Mouse (Mus musculus): Measurements from ENCODE around the gene Tex26. TPM values are rescaled to one million over a fixed set of nuclear protein-coding genes. Genes with fewer than 3 reads are reported as not detected.

The Tex26 gene
- total RNA-seq, 1 experiment, result 0.71 TPM

- Histone ChIP-seq H3K9ac (ENCODE audit: insufficient read depth, low read depth, low read length, poor library complexity, severe bottlenecking) (no peak overlapping the region), H3K9me3 (ENCODE audit: control insufficient read depth, insufficient read depth, low read depth, low read length) (no peaks in the 10 kb centered on the region), H3K27ac (ENCODE audit: insufficient read depth, low read depth, low read length, poor library complexity, severe bottlenecking) (no peak overlapping the region), H3K4me3 (ENCODE audit: insufficient read depth in 1 of 2, low read depth in 1 of 2, low read length in 2 of 2, poor library complexity in 1 of 2, severe bottlenecking in 1 of 2) (no peak overlapping the region), H3K4me1 (ENCODE audit: control insufficient read depth in 2 of 2, insufficient read depth in 2 of 2, low read length in 2 of 2, poor library complexity in 1 of 2) (no peaks in the 10 kb centered on the region), H3K36me3 (ENCODE audit: control insufficient read depth, insufficient read depth, low read length, poor library complexity, severe bottlenecking) (no peaks in the 10 kb centered on the region)
- in situ Hi-C loops (cut with MboI; ENCODE audit: low sequenced_read_pairs in 2 of 2, unreplicated experiment in 2 of 2), result no loop called here
- no peak for TF ChIP-seq MAFK (IDR thresholded peaks at IDR 0.05; ENCODE audit: insufficient read depth, low read depth, low read length)
- TF ChIP-seq CHD2 (IDR thresholded peaks at IDR 0.05; ENCODE audit: low read depth, low read length), result no peak
- TF ChIP-seq ZC3H11A (IDR thresholded peaks at IDR 0.05; ENCODE audit: borderline replicate concordance, low read depth, low read length), result no peak
- TF ChIP-seq HCFC1 (IDR thresholded peaks at IDR 0.05; ENCODE audit: borderline replicate concordance, insufficient read depth, low read length), result no peak
- TF ChIP-seq ZNF384 (IDR thresholded peaks at IDR 0.05; ENCODE audit: low read depth, low read length), result no peak
- DNase-seq (ENCODE audit: low read depth, low spot score), result no peak
Measured at GRCm38 (mm10) chr5:149495655-149496054, 56.2 kb downstream of the Tex26 start.

- no peak overlapping the region for H3K9ac ChIP-seq (ENCODE audit: insufficient read depth, low read depth, low read length, poor library complexity, severe bottlenecking)
- H3K27ac ChIP-seq (ENCODE audit: insufficient read depth, low read depth, low read length, poor library complexity, severe bottlenecking), result no peak overlapping the region
- H3K36me3 ChIP-seq (ENCODE audit: control insufficient read depth, insufficient read depth, low read length, poor library complexity, severe bottlenecking), result no peaks in the 10 kb centered on the region
- in situ Hi-C loops (cut with MboI; ENCODE audit: low sequenced_read_pairs in 2 of 2, unreplicated experiment in 2 of 2), result no loop called here
- no peak for DNase-seq (ENCODE audit: low read depth, low spot score)
- no peaks in the 10 kb centered on the region for H3K9me3 ChIP-seq (ENCODE audit: control insufficient read depth, insufficient read depth, low read depth, low read length)
- no peak overlapping the region for H3K4me3 ChIP-seq (ENCODE audit: insufficient read depth in 1 of 2, low read depth in 1 of 2, low read length in 2 of 2, poor library complexity in 1 of 2, severe bottlenecking in 1 of 2)
- H3K4me1 ChIP-seq (ENCODE audit: control insufficient read depth in 2 of 2, insufficient read depth in 2 of 2, low read length in 2 of 2, poor library complexity in 1 of 2), result no peaks in the 10 kb centered on the region
- TF ChIP-seq HCFC1 (IDR thresholded peaks at IDR 0.05; ENCODE audit: borderline replicate concordance, insufficient read depth, low read length) (no peak), MAFK (IDR thresholded peaks at IDR 0.05; ENCODE audit: insufficient read depth, low read depth, low read length) (no peak), CHD2 (IDR thresholded peaks at IDR 0.05; ENCODE audit: low read depth, low read length) (no peak), ZNF384 (IDR thresholded peaks at IDR 0.05; ENCODE audit: low read depth, low read length) (no peak), ZC3H11A (IDR thresholded peaks at IDR 0.05; ENCODE audit: borderline replicate concordance, low read depth, low read length) (no peak)
Measured at GRCm38 (mm10) chr5:149496401-149497066, 57.1 kb downstream of the Tex26 start.

GRCm38 (mm10) chr5:149499936-149500335 is 60.5 kb downstream of the Tex26 start:
- Histone ChIP-seq H3K36me3 (ENCODE audit: control insufficient read depth, insufficient read depth, low read length, poor library complexity, severe bottlenecking) (no peaks in the 10 kb centered on the region), H3K9ac (ENCODE audit: insufficient read depth, low read depth, low read length, poor library complexity, severe bottlenecking) (no peak overlapping the region), H3K9me3 (ENCODE audit: control insufficient read depth, insufficient read depth, low read depth, low read length) (no peaks in the 10 kb centered on the region), H3K4me3 (ENCODE audit: insufficient read depth in 1 of 2, low read depth in 1 of 2, low read length in 2 of 2, poor library complexity in 1 of 2, severe bottlenecking in 1 of 2) (no peak overlapping the region), H3K27ac (ENCODE audit: insufficient read depth, low read depth, low read length, poor library complexity, severe bottlenecking) (no peak overlapping the region), H3K4me1 (ENCODE audit: control insufficient read depth in 2 of 2, insufficient read depth in 2 of 2, low read length in 2 of 2, poor library complexity in 1 of 2) (no peaks in the 10 kb centered on the region)
- DNase-seq (ENCODE audit: low read depth, low spot score), result no peak
- in situ Hi-C loops (cut with MboI; ENCODE audit: low sequenced_read_pairs in 2 of 2, unreplicated experiment in 2 of 2), result no loop called here
- TF ChIP-seq MAFK (IDR thresholded peaks at IDR 0.05; ENCODE audit: insufficient read depth, low read depth, low read length), result no peak

GRCm38 (mm10) chr5:149503423-149504175 is 64.1 kb downstream of the Tex26 start:
- TF ChIP-seq MAFK (IDR thresholded peaks at IDR 0.05; ENCODE audit: insufficient read depth, low read depth, low read length) (no peak), HCFC1 (IDR thresholded peaks at IDR 0.05; ENCODE audit: borderline replicate concordance, insufficient read depth, low read length) (no peak), CHD2 (IDR thresholded peaks at IDR 0.05; ENCODE audit: low read depth, low read length) (no peak), ZC3H11A (IDR thresholded peaks at IDR 0.05; ENCODE audit: borderline replicate concordance, low read depth, low read length) (no peak), ZNF384 (IDR thresholded peaks at IDR 0.05; ENCODE audit: low read depth, low read length) (no peak)
- no peak overlapping the region for H3K9ac ChIP-seq (ENCODE audit: insufficient read depth, low read depth, low read length, poor library complexity, severe bottlenecking)
- no peak for DNase-seq (ENCODE audit: low read depth, low spot score)
- H3K27ac ChIP-seq (ENCODE audit: insufficient read depth, low read depth, low read length, poor library complexity, severe bottlenecking), result no peak overlapping the region
- no peaks in the 10 kb centered on the region for H3K36me3 ChIP-seq (ENCODE audit: control insufficient read depth, insufficient read depth, low read length, poor library complexity, severe bottlenecking)
- in situ Hi-C loops (cut with MboI; ENCODE audit: low sequenced_read_pairs in 2 of 2, unreplicated experiment in 2 of 2), result no loop called here
- H3K9me3 ChIP-seq (ENCODE audit: control insufficient read depth, insufficient read depth, low read depth, low read length), result no peaks in the 10 kb centered on the region
- H3K4me3 ChIP-seq (ENCODE audit: insufficient read depth in 1 of 2, low read depth in 1 of 2, low read length in 2 of 2, poor library complexity in 1 of 2, severe bottlenecking in 1 of 2), result no peak overlapping the region
- no peaks in the 10 kb centered on the region for H3K4me1 ChIP-seq (ENCODE audit: control insufficient read depth in 2 of 2, insufficient read depth in 2 of 2, low read length in 2 of 2, poor library complexity in 1 of 2)
